Mouse (Mus musculus): Measurements from ENCODE around the gene Dnah12.
"Not testable (repeated sequence)": the region's sequence is repeated elsewhere in the genome, so short reads cannot be mapped to it uniquely, and the experiment has no call there.

Dnah12 gene

GRCm38 (mm10) chr14:26881700-26882099 is 188.6 kb downstream of the Dnah12 start:
- DNase-seq (ENCODE audit: low spot score) = no peak

GRCm38 (mm10) chr14:26887244-26887643 is 194.2 kb downstream of the Dnah12 start:
- no peak for DNase-seq (ENCODE audit: low spot score)

DNA sequence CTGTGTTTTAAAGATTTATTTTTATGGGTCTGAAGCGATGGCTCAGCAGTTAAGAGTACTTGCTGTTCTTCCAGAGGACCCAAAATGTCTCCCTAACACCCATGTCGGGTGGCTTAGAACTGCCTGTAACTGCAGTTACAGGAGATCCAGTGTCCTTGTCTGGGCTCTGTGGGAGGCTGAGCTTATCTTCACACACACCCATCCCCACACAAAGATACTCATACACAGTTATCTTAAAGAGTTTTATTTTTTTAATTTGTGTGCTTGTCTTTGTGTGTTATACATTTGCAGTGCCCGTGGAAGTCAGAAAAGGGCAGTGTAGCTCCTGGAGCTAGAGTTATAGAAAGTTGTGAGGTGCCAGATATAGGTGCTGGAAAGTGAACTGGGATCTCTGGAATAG is 197.7 kb downstream of the Dnah12 start:
- no peak for DNase-seq (ENCODE audit: low spot score)

- DNase-seq (ENCODE audit: low spot score) = no peak
Measured at GRCm38 (mm10) chr14:26894392-26894791, 201.3 kb downstream of the Dnah12 start, which contains the start of gene Asb14. Gene Asb14 (plus strand): TSS chr14:26894557.

DNA sequence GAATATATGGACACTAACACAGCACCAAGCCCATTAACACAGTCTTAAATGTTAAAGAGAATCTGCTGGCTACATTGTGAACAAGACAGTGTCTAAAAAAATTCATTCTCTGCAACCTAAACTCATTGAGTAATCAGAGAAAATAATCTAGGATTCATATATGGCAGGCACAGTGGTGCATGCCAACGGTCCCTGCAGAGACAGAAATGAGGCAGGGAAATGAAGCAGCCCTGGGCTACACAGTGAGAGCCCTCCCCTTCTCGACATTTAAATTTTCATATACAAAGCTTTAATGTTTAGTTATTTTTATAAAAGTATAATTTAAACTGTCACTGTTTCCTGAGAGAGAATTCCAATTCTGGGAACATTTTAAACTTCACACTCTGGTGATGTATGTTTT is 206.4 kb downstream of the Dnah12 start:
- DNase-seq (ENCODE audit: low spot score) = no peak

- no peak for DNase-seq (ENCODE audit: low spot score)
Measured at GRCm38 (mm10) chr14:26900893-26901292, 207.8 kb downstream of the Dnah12 start.

DNA sequence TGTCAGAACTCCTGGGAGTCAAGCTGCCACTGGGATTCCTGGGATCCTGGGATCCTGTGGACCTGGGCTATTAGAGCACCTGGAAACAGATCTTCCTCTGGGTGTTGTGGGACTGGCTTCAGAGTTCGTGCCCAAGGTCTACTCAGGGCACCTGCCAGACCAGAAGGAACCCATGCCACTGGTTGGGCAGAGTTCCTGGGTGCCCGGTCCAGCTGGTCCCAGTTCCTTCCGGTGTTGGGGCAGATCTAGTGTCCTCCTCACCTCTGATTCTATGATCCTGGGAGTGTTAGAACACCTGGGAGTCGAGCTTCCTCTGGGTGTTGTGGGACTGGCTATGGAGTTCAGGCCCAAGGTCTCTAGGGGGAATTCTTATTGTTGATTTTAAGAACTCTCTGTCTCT is 214.3 kb downstream of the Dnah12 start:
- DNase-seq (ENCODE audit: low spot score) = no peak

DNA sequence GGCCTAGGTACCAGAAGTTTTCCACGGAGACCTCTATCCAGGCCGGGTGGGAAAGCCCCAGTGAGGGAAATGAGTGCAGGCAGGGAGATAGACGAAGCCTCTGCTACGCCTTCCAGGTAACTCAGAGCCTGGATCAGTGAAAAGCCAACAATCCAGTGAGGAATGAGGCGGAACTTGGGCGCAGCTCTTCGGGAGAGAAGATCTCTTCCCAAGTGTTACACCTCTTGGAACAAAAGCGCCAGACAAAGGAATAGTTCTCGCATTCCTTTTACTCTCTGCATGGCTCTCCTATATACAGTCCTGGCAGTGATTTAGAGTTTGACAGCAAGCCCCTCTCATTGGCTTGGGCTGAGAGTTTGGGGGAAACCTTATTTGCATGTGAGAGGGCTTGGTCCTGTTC is 217.4 kb downstream of the Dnah12 start:
- DNase-seq (ENCODE audit: low spot score) = not testable (repeated sequence)

DNA sequence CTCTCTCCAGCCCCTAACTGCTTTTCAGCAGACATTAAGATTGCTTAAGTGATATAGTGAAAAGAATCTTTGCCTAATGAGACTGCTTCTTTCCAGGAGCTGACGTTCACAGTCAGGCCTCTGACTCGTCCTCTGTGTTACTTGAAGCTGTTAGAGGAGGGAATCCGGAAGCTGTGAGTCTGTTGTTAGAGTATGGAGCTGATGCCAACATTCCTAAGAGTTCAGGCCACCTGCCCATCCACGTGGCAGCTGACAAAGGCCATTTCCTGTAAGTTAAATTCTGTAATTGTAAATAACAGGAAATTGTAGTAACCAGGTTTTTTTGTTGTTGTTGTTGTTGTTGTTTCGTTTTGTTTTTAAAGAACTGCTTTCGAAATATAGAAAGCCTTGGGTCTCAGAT is 218.1 kb downstream of the Dnah12 start:
- DNase-seq (ENCODE audit: low spot score) = no peak

- DNase-seq (ENCODE audit: low spot score) = no peak
Measured at GRCm38 (mm10) chr14:26911826-26912225, 218.8 kb downstream of the Dnah12 start.

- no peak for DNase-seq (ENCODE audit: low spot score)
Measured at GRCm38 (mm10) chr14:26913681-26914268, 220.7 kb downstream of the Dnah12 start.

GRCm38 (mm10) chr14:26919310-26919709 is 226.2 kb downstream of the Dnah12 start:
- DNase-seq (ENCODE audit: low spot score) = no peak

DNA sequence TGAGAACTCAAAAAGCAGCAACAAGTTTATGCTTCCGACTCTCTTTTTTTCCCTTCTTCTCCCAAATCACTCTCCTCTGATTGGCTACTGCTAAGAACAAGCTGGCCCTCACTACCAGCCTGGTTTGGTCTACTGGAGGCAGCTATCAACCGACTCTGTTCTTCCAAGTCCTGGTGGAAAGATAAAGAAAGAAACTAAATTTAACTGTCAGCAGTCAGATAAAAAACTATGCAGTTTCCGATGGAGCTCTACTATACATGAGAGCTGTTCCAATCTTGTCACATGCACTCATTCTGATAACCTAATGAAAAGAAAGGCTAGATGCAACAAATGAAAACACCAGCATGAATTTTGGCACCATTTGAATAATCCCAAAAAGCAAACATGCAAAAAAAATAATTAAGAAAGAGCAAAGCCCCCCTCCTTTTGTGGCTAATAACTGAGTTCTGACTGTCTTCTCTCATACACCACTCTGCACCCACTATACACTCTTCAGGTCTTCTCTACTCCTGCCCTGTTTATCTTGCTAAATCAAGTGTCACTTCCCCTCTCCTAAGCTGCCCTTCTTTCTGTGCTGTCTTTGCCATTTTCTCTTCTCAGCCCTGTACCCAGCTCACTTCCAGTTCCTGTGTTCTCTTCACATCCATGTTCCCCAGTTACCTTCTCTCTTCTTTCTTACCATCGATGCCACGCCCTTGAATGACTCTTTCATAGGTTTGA is 230.8 kb downstream of the Dnah12 start:
- no peak for DNase-seq (ENCODE audit: low spot score)

GRCm38 (mm10) chr14:26934891-26935290 is 241.8 kb downstream of the Dnah12 start:
- DNase-seq (ENCODE audit: low spot score) = no peak

DNA sequence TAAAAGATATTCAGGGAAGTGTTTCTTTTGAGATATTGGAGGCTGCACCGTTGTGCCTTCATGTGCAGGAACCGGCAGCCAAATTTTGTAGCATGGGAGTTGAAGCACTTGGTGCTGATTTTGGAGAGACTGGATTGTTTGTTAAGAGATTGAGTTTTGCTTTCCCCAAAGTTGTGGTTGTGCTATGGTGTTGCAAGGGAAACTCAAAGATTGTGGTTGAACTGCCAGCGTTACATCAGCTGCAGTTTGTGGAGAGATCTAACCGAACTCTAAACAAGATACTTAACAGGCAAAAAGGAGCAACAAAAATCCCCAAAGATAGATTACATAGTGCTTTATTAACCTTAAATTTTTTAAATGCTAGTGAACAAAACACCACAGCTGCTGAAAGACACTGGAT is 242.5 kb downstream of the Dnah12 start:
- no peak for DNase-seq (ENCODE audit: low spot score)
